Mouse (Mus musculus) frontal cortex, postnatal 36 days (tissue): ENCODE measurements around the gene Lpin2.
A peak's percentile ranks its signal among the peaks of the same experiment; 100 is the strongest.

Experiments used
- DNase-seq, 2 experiments: peaks; one replicate each; pipeline ENCODE4 v3.0.0; 2022; ENCODE audit warnings: low spot score in 2 of 2

The Lpin2 gene

DNA sequence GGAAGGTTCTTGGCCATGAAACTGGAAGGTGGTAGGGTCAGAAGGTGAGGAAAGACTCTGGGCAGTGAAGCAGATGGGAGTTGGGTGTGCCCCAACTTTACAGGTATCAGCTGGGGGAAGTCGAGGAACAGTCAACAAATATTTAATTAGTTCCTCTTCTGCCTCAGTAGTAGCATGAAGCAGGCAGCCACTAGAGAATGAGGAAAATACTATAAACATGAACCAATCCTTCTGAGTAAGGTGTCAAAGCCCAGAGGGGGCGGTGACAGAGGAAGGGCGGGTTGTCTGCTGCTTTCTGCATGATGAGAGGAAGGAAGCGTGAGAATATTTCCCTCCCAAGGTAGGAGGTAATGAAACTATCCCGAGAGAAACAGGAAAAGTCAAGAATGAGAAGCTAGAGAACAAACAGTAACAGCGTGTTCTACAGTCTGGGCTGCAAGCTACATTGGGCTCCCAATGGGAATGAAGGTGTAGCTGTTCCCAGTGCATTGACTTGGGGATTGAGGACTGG lies at the start of gene Lpin2:
Gene Lpin2, plus strand, starts transcription at position 350 of the 511 bp plus-strand sequence.
- DNase-seq, result no peak

DNA sequence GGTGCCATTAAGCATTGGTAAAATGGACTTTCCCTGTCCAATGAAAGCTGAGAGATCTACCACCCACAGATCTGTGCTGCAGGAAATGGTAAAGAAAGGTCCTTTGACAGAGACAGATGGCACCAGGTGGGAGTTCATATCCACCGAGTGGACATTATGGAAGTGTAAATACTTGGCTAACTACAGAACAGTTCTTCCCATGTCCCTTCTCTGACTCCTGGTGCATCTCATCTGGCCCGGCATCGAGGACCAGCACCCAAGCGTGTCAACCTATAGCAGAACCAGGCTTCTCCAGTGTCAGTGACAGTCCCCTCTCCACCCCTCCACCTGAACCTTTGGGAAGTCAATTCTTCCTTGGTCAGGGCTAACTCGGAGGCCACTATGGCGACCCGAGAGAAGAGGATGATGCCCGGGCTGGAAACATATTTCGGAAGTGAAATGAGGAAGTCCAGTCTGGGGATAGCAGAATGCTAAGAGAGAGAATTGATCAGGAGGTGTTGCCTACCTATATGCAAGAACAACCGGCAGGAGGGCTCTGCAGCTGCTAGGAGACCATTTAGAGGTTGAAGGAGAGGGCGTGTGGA lies 49.4 kb upstream of the Lpin2 start:
- no peak for DNase-seq

DNA sequence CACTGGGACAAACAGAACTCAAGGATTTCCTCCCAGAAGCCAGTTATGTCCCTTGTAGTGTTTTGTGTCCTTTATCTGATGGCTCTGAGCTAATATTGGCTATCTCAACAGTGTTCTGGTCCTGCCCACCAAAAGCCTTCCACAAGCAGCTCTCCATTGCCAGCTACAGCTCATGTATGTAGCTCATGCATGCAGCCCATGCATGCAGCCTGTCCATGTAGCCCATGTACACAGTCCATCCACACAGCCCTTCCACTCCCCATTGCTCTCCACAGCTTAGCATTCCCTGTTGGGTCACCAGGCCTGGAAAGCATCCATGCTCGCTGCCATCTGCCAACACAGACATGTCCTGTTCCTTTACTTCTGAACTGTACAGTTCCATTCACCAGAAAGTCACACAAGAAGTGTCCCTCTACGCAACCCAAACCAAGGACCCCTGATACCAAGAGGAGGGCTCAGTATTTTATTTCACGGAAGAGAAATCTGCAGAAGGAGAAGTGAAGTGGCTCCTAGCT lies 47.9 kb upstream of the Lpin2 start:
- no peak for DNase-seq

DNA sequence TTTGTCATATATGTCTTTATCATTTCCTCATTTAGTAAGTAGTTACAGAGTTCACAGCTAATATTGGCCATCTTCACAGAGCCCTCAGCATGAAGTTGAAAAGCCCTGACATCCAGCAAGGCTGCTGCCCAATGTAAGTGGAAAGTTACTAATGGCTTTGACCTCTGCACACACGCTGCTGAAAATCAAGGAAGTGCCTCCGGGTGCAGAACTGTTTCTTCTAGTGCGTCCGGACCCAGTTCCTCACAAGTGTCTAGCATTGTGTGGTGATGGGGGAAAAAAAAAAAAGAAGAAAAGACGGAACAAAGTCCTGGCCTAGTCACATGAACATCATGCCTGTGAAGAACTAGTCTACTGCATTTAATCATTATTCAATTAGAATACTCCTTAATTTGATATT lies 47.3 kb upstream of the Lpin2 start:
- DNase-seq, result no peak

DNA sequence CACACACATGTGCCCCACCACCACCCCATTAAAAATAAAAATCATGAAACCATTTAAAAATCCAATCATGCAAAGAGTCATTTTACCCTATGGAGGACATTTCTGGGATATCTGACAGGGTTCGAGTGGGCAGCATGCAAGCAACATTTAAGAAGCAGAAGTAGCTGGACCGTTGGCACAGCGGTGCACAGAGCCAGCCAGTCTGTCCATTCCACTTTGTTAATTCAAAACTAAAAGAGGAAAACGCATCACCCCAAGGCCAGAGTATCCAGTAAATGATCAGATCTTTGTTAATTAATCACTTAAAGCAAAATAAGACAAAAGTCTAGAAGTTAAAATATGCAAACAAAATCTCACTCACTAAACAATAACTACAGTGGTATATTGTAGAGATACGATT lies 46.5 kb upstream of the Lpin2 start:
- no peak for DNase-seq

DNA sequence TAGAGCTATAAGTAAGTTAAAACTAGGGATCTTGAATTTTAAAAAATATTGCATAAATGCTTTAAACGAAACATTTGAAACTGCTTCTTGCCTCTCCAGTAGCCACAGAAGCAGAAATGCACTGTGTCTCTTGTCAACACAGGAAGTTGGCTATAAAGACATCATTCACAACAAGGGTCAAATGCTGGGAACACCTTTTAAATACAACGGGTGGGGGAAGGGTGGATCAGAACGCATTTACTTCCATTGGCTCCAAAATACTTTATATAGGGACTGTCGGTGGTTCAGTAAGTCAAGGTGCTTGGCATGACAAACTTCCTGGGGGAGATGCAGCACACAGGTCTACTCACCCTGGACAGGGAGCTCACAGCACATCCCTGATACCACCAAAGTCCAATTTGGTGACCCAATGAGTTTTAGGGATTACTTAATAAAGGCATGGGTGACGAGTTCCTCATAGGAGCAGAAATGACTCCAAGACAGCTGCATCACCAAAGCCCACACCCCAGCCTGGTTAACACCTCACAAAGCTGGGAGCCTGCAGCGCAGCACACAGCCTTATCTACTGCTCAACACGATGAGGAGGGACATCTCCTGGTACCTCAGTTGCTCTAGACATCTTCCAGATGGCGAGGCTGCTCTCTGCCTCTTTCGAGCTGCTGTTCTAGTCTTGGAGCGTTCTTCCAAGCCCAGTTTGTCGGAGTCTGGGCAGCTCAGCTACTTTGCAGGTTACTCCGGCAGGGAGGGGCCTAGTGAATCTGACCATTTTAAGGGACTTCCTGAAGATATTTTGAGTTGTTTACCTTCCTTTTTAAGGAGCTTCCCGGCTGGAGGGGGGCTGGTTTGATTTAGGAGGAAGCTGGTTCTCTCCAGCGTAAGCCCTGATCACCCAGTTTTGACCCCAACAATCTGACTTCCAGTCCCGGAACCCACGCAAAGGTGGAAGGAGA lies 45.7 kb upstream of the Lpin2 start:
- no peak for DNase-seq

DNA sequence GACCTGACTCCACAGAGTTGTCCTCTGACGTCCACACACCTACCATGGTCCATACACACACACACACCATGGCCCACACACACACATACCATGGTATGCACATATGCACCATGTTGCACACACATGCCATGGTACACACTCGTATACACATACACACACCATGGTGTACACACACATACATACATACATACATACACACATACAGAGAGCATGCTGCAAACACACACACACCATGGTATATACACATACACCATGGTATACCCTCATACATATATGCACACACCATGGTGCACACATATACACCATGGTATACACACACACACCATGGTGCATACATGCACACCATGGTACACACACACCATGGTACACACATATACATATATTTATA lies 45.0 kb upstream of the Lpin2 start:
- DNase-seq, result no peak

DNA sequence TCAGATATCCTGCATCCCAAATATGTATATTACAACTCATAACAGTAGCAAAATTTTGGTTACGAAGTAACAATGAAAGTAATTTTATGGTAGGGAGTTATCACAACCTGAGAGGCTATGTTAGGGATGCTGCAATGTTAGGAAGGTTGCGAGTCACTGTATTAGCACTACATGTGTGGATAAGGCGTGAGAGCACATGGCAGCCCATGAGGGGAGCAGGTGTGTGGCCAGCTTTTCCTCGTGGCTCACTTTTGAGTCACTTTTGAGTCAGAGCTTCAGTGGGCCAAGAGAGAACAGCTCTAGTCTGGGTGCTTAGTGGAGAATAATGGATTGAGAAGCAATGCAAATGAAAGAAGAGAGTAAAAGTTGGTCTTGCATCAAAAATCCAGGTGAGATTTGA lies 40.3 kb upstream of the Lpin2 start:
- no peak for DNase-seq

DNA sequence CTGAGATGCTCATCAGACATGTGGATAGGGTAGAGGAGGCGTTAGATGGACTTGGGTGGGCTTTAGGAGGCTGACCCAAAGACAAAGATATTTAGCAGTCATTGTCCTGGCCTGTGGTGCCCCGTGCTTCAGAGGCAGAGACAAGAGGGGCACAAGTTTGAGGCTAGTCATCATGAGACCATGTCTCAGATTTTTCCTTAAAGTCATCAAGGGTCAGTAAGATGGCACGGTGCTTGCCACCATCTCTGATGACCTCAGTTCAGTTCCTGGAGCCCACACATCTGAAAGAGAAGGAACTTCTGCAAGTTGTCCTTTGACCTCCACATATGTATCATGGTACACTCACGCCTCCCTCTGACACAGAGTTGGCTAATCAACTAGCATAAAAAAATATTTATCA lies 39.2 kb upstream of the Lpin2 start:
- DNase-seq, result no peak

DNA sequence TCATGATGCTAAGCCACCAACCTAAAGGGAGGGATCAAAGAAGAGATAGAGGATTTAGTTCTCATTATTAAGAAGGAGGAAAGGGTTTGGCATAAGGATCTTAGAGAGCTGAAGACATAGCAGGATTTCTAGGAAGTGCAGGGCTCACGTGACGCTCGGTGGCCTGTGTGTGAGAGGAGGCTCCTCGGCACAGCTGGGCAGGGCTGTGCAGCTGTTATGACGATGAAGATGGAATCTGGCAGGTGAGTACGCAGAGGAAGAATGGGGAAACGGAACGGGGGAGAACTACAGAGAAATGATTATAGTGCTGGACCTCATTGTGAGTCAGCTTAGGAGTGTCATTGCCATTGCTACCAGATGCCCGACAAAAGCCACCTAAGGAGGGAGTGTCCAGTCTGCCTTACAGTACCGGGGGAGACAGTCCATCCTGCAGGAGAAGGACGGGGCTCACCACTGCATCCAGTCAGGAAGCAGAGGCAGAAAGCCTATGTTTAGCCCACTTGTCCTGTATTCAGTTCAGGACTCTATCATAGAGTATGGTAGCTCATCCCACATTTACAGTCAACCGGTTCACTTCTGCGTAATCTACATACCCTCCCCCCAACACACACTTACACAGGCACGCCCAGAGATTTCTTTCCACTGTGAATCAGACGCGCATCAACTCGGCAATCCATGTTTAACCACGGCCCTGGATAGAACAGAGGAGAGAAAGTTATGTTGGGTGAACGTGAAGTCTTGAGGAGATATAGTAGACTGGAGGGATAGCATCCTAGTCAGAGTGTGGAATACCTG lies 37.8 kb upstream of the Lpin2 start:
- DNase-seq, result no peak

DNA sequence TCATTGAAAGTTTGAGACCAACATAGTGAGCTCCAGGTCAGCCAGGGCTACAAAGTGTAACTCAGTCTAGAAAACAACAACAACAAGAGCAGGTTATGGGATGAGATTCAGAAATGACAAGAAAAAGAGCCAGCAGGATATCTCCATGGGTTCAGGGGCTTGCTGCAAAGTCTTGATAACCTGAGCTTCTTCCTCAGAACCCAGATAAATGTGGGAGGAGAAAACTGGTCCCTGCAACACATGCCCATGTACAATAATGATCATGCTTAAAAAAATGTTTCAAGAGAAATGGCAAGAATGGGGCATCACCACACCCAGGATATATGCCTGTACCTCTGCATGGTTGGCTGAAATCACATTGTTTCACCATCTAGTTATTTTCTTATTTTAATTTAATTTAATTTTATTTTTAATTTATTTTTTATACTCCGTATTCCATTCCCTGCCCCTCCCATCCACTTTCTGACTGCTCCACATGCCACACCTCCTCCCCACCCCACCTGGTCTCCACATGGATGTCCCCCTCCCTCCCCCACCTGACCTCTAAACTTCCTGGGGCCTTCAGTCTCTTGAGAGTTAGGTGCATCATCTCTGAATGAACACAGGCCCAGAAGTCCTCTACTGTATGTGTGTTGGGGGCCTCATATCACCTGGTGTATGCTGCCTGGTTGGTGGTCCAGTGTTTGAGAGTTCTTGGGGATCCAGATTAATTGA lies 37.0 kb upstream of the Lpin2 start:
- DNase-seq, result no peak

DNA sequence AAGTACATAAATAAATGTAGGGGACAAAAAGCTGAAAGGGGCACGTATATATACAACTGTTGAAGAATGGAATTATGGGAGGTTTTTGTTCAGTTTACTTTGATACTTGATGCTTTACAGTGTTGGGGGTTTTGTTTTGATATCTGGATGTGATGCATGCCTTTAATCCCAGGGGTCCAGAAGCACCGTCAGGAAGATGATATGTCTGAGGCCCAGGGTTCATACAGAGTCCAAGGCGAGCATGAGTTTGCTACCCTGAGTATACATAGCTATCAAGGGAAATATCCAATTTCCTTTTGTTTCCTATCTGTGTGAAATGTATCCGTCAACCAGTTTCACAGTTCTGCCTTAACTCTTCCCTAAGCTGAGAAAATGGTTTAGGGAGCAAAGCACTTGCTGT lies 29.0 kb upstream of the Lpin2 start:
- no peak for DNase-seq

DNA sequence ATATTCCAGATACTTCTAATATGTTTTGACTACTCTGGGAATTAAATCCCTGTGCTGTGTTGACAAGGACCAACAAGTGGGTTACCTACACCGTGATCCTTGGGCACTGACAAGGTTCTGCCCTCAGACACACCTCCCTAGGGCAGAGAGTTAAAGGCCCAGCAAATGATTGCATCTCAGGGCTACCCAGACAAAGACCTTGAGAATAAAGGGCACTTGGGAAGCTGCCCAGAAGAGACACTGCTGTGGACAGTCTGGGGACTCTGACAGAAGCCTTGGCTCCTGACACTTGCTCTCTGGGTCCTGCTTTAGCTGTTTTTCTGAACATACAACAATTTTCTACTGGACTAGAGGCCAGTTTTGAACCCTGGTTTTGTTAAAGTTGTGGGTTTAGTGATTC lies 27.1 kb upstream of the Lpin2 start:
- no peak for DNase-seq

DNA sequence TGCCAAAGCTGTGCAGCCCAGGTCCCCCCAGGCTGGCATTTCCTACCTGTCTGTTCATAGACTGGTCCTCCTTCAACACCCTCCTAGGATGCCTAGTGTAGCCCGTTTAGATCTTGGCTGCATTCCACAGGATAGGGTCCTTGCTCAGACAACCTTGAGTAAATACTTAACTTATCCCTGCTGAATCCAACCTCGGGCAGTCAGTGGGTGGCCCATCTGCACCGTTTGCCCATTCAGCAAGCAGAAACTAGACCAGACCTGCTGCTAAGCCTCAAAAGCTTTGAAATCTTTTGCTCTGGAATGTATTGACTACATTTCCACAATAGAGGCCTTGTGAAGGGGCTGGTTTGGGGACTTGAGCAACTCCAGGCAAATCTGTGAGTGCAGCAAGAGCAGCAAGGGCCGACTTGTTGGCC lies 23.2 kb upstream of the Lpin2 start:
- no peak for DNase-seq

DNA sequence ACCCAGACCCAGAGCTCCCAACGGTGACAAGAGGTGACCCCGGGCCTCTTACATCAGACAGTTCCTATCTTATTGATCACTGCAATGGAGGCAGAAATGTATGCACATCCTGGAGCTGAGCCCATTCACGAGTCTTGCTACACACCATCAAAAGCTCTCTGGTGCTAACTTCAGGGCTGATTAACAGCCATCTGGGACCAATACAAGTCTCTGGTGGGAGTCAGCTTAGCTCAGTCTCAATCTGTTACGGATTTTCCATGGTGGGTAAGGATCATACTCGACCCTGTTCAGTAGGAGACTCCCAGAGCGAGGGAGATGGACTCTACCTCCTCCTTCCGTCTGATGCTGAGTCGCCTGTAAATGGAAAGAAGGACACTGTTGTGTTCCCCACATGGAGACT lies 22.6 kb upstream of the Lpin2 start:
- DNase-seq, result no peak

DNA sequence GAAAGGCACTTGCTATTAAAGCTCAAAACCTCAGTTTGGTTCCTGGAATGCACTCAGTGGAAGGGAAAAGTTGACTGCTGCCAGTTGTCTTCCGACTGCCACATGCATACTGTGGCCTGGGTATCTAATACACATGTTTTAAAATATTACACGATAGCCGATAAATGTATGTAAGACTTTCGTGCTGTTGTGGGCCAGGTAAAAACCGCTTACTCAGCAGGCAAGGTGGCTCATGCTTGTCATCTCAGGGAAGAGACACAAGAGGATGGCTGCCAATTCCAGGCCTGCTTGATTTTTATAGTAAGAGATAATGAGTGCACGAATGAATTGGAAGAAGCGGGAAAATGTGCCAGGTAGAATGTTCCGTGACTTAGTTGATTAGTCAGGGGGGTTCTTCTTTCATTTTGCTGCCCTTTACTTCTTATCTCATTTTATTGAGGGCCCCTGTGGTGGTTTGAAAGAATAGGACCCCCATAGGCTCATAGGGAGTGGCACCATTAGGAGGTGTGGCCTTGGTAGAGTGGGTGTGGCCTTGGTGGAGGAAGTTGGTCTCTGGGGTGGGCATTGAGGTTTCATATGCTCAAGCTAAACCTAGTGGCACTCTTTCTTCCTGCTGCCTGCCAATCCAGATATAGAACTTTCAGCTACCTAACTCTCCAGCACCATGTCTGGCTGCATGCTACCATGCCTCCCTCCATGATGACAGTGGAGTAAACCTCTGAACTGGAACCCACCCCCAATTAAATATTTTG lies 21.9 kb upstream of the Lpin2 start:
- no peak for DNase-seq

DNA sequence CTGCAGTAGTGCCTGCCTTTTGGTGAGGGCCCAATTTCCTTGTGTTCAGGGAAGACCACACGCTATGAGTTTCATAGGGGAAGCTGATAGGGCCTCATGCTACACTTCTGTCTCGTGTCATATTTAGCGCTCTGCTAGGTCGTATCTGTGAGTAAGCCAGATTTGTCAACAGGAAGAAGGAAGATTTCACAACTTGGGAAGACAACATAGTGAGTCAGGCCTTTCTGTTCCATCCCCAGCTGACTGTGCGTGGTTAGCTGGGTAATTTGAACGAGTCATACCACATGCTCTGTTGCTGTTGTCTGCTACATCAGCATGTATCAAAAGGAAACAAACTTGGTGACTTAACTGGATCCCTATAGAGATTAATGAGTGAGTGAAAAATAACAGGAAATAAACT lies 17.4 kb upstream of the Lpin2 start:
- peak; percentile 39 to 43 for DNase-seq

DNA sequence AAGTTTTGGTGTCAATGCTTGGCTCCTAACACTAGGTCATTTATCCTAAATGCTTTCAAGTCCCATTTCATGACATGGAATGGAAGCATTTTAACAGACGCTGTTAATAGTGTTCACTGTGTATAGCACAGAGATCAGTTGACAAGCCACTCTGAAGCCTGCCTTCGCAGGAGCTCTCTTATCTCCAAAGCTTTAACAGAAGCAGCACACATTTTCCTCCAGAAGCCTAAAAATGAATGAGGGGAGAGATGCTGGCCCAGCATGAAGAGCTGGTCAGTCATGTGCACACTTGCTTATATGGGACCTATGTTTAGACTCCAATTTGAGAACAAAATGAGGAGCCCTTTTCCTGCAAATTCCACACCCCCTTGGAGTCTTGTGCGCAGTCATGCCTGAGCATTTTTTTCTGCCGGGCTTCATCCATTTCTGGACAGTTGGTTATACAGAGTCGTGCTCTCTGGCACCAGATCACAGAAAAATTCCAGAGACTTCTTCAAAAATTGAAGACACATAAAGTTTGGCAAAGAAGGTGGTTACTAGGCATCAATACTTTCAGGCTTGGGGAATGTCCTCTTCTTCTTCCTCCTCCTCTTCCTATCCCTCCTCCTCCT lies 14.1 kb upstream of the Lpin2 start:
- DNase-seq, result no peak

DNA sequence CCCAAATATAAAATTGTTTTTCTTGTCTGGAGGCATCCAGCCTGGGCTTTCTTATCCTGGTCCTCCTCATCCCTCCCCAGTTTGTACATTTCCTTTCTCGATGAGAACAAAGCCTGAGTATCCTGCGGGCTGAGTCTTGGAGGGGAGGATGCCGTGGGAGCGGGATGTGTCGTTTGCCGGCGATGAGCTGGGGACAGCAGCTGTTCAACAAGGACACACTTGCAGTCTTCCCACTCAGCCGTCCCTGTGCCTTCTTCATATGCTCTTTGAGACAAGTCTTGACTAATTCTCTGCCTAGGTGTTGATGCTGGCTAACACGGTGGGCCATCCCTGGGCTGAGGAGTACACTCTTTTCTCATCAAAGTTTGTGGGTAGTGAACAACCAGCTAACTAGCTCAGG lies 13.5 kb upstream of the Lpin2 start:
- DNase-seq, result peak; percentile 53 to 60

DNA sequence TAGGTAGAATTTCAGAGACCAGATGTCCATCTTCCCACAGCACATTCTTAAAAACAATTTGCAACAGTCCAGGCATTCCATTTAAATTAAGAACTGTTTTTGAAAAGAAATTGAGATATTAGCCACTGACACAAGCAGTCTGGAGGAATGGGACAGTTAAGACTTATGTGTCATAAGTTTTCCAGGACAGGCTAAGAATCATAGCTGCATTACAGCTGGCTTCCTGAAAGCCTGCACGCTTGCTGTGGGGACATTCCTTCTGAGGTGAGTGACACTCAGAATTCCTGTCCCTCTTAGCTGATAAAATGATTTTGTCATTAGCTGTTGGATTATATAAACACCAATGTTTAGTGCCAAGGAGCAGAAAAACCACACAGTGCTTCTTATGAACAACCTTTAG lies 12.7 kb upstream of the Lpin2 start:
- DNase-seq, result no peak
